Mouse (Mus musculus) ES-Bruce4 (cell line): Measurements from ENCODE around the gene Rom1.

Source experiments
- CTCF ChIP-seq: IDR thresholded peaks from one replicate; pipeline ENCODE4 v1.8.1; 2011; ENCODE audit warnings: low read depth, low read length
- POLR2A ChIP-seq: IDR thresholded peaks from one replicate; pipeline ENCODE4 v1.8.1; 2011; ENCODE audit warnings: low read length; ENCODE audit not compliant: insufficient read depth

GRCm38 (mm10) chr19:8929224-8930088 lies at the start of gene Rom1, which contains the start of gene Eml3:
- TF ChIP-seq CTCF (peak; percentile 29), POLR2A (no peak)
